In genomic region chr11:78864567-78865278, GRCm38 (mm10) we compare ENCODE assay signal across 24 mouse cellular contexts. TPM values are rescaled to one million over a fixed set of nuclear protein-coding genes. Genes with fewer than 3 reads are reported as not detected.
A peak's percentile ranks its signal among the peaks of the same experiment; 100 is the strongest.
DNase-seq lines count a peak whose midpoint lies in the region; ATAC-seq and TF ChIP-seq lines count a peak whose summit lies in the region.
"Had no signal": no experiment of that assay in that cellular context is flagged by ENCODE, and none has a peak within 500 bp of the region (broad histone marks: within the 10 kb centered on the region; RNA-seq: fewer than 3 reads in every experiment).

No protein-coding gene starts in this region.

- H3K27ac ChIP-seq in liver, postnatal 0 days (ENCODE audit: low read depth) = peak overlapping the region; percentile 64; the same call in 1 of the 2 replicates
- no peak overlapping the region for H3K27ac ChIP-seq in liver, embryonic 11.5 days (ENCODE audit: low read depth, low read length)
- no peak overlapping the region for H3K27ac ChIP-seq in hindbrain, embryonic 10.5 days
- H3K27ac ChIP-seq: forebrain, embryonic 10.5 days; gastrocnemius, adult 2 months; heart, embryonic 13.5 days; midbrain, embryonic 12.5 days; stomach, embryonic 15.5 days had no signal

- no peak overlapping the region; the same call in 1 of the 2 replicates for H3K9ac ChIP-seq in liver, postnatal 0 days (replicated peaks)
- H3K9ac ChIP-seq in liver, embryonic 11.5 days (ENCODE audit: low read depth, low read length) = no peak overlapping the region
- H3K9ac ChIP-seq: forebrain, postnatal 0 days; heart, embryonic 13.5 days; midbrain, embryonic 12.5 days; stomach, embryonic 15.5 days had no signal

- H3K9me3 ChIP-seq in liver, postnatal 0 days (ENCODE audit: low read length) = peaks cover 3% of the 10 kb centered on the region; the same call in 1 of the 2 replicates
- H3K9me3 ChIP-seq in liver, embryonic 11.5 days (ENCODE audit: control insufficient read depth, low read length) = no peaks in the 10 kb centered on the region
- H3K9me3 ChIP-seq in hindbrain, embryonic 10.5 days = no peaks in the 10 kb centered on the region
- H3K9me3 ChIP-seq: forebrain, embryonic 10.5 days; heart, embryonic 13.5 days; midbrain, embryonic 12.5 days; stomach, embryonic 15.5 days had no signal

- 0 out of 2 replicates have a peak overlapping the region, but pooled peaks have one; percentile 35 for H3K4me2 ChIP-seq in liver, postnatal 0 days (ENCODE audit: low read depth, low read length)
- no peak overlapping the region for H3K4me2 ChIP-seq in liver, embryonic 11.5 days
- H3K4me2 ChIP-seq: heart, embryonic 13.5 days; midbrain, embryonic 12.5 days; stomach, embryonic 15.5 days had no signal

- no peak for ATAC-seq in liver, postnatal 0 days
- ATAC-seq in liver, embryonic 11.5 days (replicated peaks; ENCODE audit: low FRiP score) = no peak
- ATAC-seq in activated CD4-positive, CD25-positive, alpha-beta regulatory T cell, adult 4 months = peak; percentile 36
- peak; percentile 52 for ATAC-seq in inflammation-experienced regulatory T-cells, adult 6 months
- ATAC-seq: forebrain, postnatal 0 days; hindbrain, embryonic 16.5 days had no signal

- no peaks in the 10 kb centered on the region for H3K27me3 ChIP-seq in liver, postnatal 0 days (ENCODE audit: insufficient read depth, low read length)
- H3K27me3 ChIP-seq in liver, embryonic 11.5 days (replicated peaks; ENCODE audit: control insufficient read depth, insufficient read depth, low read length) = no peaks in the 10 kb centered on the region
- H3K27me3 ChIP-seq in hindbrain, embryonic 10.5 days (ENCODE audit: insufficient read depth, poor library complexity, severe bottlenecking) = no peaks in the 10 kb centered on the region
- H3K27me3 ChIP-seq: heart, embryonic 13.5 days; midbrain, embryonic 12.5 days; stomach, embryonic 15.5 days had no signal

- H3K36me3 ChIP-seq in liver, postnatal 0 days (replicated peaks; ENCODE audit: insufficient read depth, low read length) = no peaks in the 10 kb centered on the region
- no peaks in the 10 kb centered on the region for H3K36me3 ChIP-seq in liver, embryonic 11.5 days (ENCODE audit: control insufficient read depth, insufficient read depth, low read length)
- no peaks in the 10 kb centered on the region for H3K36me3 ChIP-seq in hindbrain, embryonic 10.5 days
- H3K36me3 ChIP-seq: forebrain, embryonic 10.5 days; heart, embryonic 13.5 days; midbrain, embryonic 12.5 days; stomach, embryonic 15.5 days had no signal

- no peak overlapping the region for H3K4me3 ChIP-seq in liver, postnatal 0 days (ENCODE audit: low read depth, low read length)
- no peak overlapping the region for H3K4me3 ChIP-seq in liver, embryonic 11.5 days (ENCODE audit: low read depth, low read length)
- no peak overlapping the region for H3K4me3 ChIP-seq in hindbrain, embryonic 10.5 days
- H3K4me3 ChIP-seq: forebrain, embryonic 10.5 days; gastrocnemius, adult 2 months; heart, embryonic 13.5 days; midbrain, embryonic 12.5 days; stomach, embryonic 15.5 days had no signal

- TF ChIP-seq CTCF in liver, postnatal 0 days (IDR thresholded peaks at IDR 0.05; ENCODE audit: low read depth) = no peak

- no peak for TF ChIP-seq EP300 in liver, postnatal 0 days (IDR thresholded peaks at IDR 0.05; ENCODE audit: low read depth)

- WGBS in liver, postnatal 0 days (ENCODE audit: insufficient replicate concordance) = 37% methylated on average over 5 of the region's 5 CpGs
- 49% methylated on average over 5 of the region's 5 CpGs for WGBS in liver, embryonic 11.5 days
- 79% methylated on average over 5 of the region's 5 CpGs for WGBS in hindbrain, embryonic 10.5 days

- H3K4me1 ChIP-seq in liver, postnatal 0 days (ENCODE audit: insufficient read depth) = no peaks in the 10 kb centered on the region
- H3K4me1 ChIP-seq in liver, embryonic 11.5 days (replicated peaks; ENCODE audit: control insufficient read depth, insufficient read depth, low read length) = no peaks in the 10 kb centered on the region
- H3K4me1 ChIP-seq in hindbrain, embryonic 10.5 days (replicated peaks) = 0 out of 2 replicates have a peak, but pooled peaks cover 4% of the 10 kb centered on the region
- H3K4me1 ChIP-seq: heart, embryonic 13.5 days; stomach, embryonic 15.5 days had no signal

- DNase-seq in liver, postnatal 0 days = no peak
- DNase-seq in liver, embryonic 11.5 days (ENCODE audit: low spot score) = no peak
- no peak for DNase-seq in MN1 (ENCODE audit: low spot score)
- no peak for DNase-seq in lung, postnatal 14 days
- no peak for DNase-seq in hindbrain, embryonic 10.5 days (ENCODE audit: low spot score)
- DNase-seq: adrenal gland, postnatal 25 days; B cell, adult 2 months; cerebellum, adult 18-20 months; cerebellum, postnatal 36 days; forebrain, postnatal 0 days; gastrocnemius, adult 2 months; heart, postnatal 36 days; kidney, adult 11 months; lung, adult 18-20 months; lung, postnatal 36 days; right cerebral cortex, postnatal 25 days; thymus, adult 18-20 months had no signal

RNA-seq across cellular contexts. Expression of gene Lyrm9, which starts 38.3 kb away (rescaled TPM):
- 12.9 and 16.5 TPM in 2 replicates for polyA plus RNA-seq in liver, postnatal 0 days (2015; fragmentation: Nextera tagmentation; extraction: Ambion mirVana)
- polyA plus RNA-seq in liver, embryonic 11.5 days (2014; fragmentation: Nextera tagmentation; extraction: Ambion mirVana) = 28.7 and 31.0 TPM in 2 replicates
- polyA plus RNA-seq in activated CD4-positive, CD25-positive, alpha-beta regulatory T cell, adult 4 months (2017; shearing (Covaris generic)) = 10 to 100 TPM; 26.4 to 33.4 TPM
- polyA plus RNA-seq in inflammation-experienced regulatory T-cells, adult 6 months (2017; shearing (Covaris generic)) = 10 to 100 TPM; 17.9 to 38.4 (median 28.3) TPM
- polyA plus RNA-seq in hindbrain, embryonic 10.5 days (2016; fragmentation: Nextera tagmentation; extraction: Ambion mirVana) = 19.8 and 23.9 TPM in 2 replicates

RNA-seq across cellular contexts. Expression of gene Nos2, which starts 55.9 kb away (rescaled TPM):
- polyA plus RNA-seq in liver, postnatal 0 days (2015; fragmentation: Nextera tagmentation; extraction: Ambion mirVana) = not detected in 2 replicates
- 0.21 and 0.38 TPM in 2 replicates for polyA plus RNA-seq in liver, embryonic 11.5 days (2014; fragmentation: Nextera tagmentation; extraction: Ambion mirVana)
- not detected for polyA plus RNA-seq in activated CD4-positive, CD25-positive, alpha-beta regulatory T cell, adult 4 months (2017; shearing (Covaris generic))
- polyA plus RNA-seq in inflammation-experienced regulatory T-cells, adult 6 months (2017; shearing (Covaris generic)) = not detected
- polyA plus RNA-seq in hindbrain, embryonic 10.5 days (2016; fragmentation: Nextera tagmentation; extraction: Ambion mirVana) = 0.71 and 1.1 TPM in 2 replicates

Comparison
In these comparisons a context has a peak if more than half of its experiments do, and no peak if none do; other contexts are left out.
1. ATAC-seq: peak in activated CD4-positive, CD25-positive, alpha-beta regulatory T cell, adult 4 months (single experiment) and inflammation-experienced regulatory T-cells, adult 6 months (single experiment); none in liver, postnatal 0 days (single experiment) and liver, embryonic 11.5 days (single experiment).